8 mouse cellular contexts compared by ENCODE assay signal in genomic region chr3:87617811-87618130, GRCm38 (mm10). TPM values are rescaled to one million over a fixed set of nuclear protein-coding genes. Genes with fewer than 3 reads are reported as not detected.
A peak's percentile ranks its signal among the peaks of the same experiment; 100 is the strongest.
DNase-seq lines count a peak whose midpoint lies in the region; ATAC-seq and TF ChIP-seq lines count a peak whose summit lies in the region.

No protein-coding gene starts in this region.

- ATAC-seq in erythroblast, adult 5-6 weeks (replicated peaks; ENCODE audit: low FRiP score, poor library complexity, severe bottlenecking): no peak
- ATAC-seq in limb, embryonic 14.5 days (ENCODE audit: low FRiP score, low read depth): no peak
- no peak for ATAC-seq in stomach, postnatal 0 days (ENCODE audit: low FRiP score, low TSS enrichment)
- no peak for ATAC-seq in frontal cortex, adult (ENCODE audit: low TSS enrichment)

- TF ChIP-seq POLR2A in thymus, adult 2 months (IDR thresholded peaks at IDR 0.05; ENCODE audit: control insufficient read depth, extremely low read depth, insufficient read depth, low read length, poor library complexity): no peak
- no peak for TF ChIP-seq POLR2A in limb, embryonic 14.5 days (IDR thresholded peaks at IDR 0.05; ENCODE audit: borderline replicate concordance, extremely low read depth, insufficient read depth, insufficient read length)

- DNase-seq in thymus, adult 2 months: no peak
- no peak for DNase-seq in thymus, postnatal 25 days
- no peak for DNase-seq in limb, embryonic 14.5 days (ENCODE audit: low spot score)
- DNase-seq in stomach, postnatal 0 days (ENCODE audit: low spot score): no peak
- DNase-seq in spleen, postnatal 10 days (ENCODE audit: low spot score in 2 of 2): no peak

- no peak for TF ChIP-seq CTCF in thymus, adult 2 months (IDR thresholded peaks at IDR 0.05; ENCODE audit: borderline replicate concordance, control insufficient read depth, extremely low read depth, insufficient read depth, low read length, poor library complexity)
- TF ChIP-seq CTCF in stomach, postnatal 0 days (IDR thresholded peaks at IDR 0.05; ENCODE audit: low read depth): no peak

- 2% methylated on average over 6 of the region's 6 CpGs for WGBS in thymus, adult 2 months
- under 1% methylated on average over 6 of the region's 6 CpGs for WGBS in limb, embryonic 14.5 days
- 1% methylated on average over 6 of the region's 6 CpGs for WGBS in stomach, postnatal 0 days

- no peaks in the 10 kb centered on the region for H3K9me3 ChIP-seq in erythroblast, embryonic 14.5 days (ENCODE audit: control insufficient read depth, low read length)
- no peaks in the 10 kb centered on the region for H3K9me3 ChIP-seq in limb, embryonic 14.5 days (ENCODE audit: control insufficient read depth, low read length)
- no peaks in the 10 kb centered on the region for H3K9me3 ChIP-seq in stomach, postnatal 0 days (ENCODE audit: control insufficient read depth, low read length)

- peaks cover 38% of the 10 kb centered on the region for H3K27me3 ChIP-seq in erythroblast, embryonic 14.5 days (ENCODE audit: control insufficient read depth)
- no peaks in the 10 kb centered on the region for H3K27me3 ChIP-seq in thymus, adult 2 months (ENCODE audit: control insufficient read depth, insufficient read depth, low read length)
- no peaks in the 10 kb centered on the region for H3K27me3 ChIP-seq in limb, embryonic 14.5 days (ENCODE audit: control insufficient read depth, insufficient read depth, low read length)
- no peaks in the 10 kb centered on the region for H3K27me3 ChIP-seq in stomach, postnatal 0 days (ENCODE audit: control insufficient read depth, insufficient read depth, low read length)

- no peak for TF ChIP-seq EP300 in stomach, postnatal 0 days (optimal IDR thresholded peaks at IDR 0.05)

- H3K4me1 ChIP-seq in erythroblast, embryonic 14.5 days (ENCODE audit: control insufficient read depth): peaks cover 13% of the 10 kb centered on the region
- H3K4me1 ChIP-seq in thymus, adult 2 months (replicated peaks; ENCODE audit: control insufficient read depth, insufficient read depth, low read length): peaks cover 17% of the 10 kb centered on the region
- peaks cover 34% of the 10 kb centered on the region for H3K4me1 ChIP-seq in limb, embryonic 14.5 days (ENCODE audit: control insufficient read depth, insufficient read depth, low read length)
- peaks cover 4% of the 10 kb centered on the region; the same call in 1 of the 2 replicates for H3K4me1 ChIP-seq in stomach, postnatal 0 days (replicated peaks; ENCODE audit: control insufficient read depth, insufficient read depth)

- no peaks in the 10 kb centered on the region for H3K36me3 ChIP-seq in erythroblast, embryonic 14.5 days (ENCODE audit: control insufficient read depth)
- H3K36me3 ChIP-seq in thymus, adult 2 months (ENCODE audit: control insufficient read depth, insufficient read depth, low read length): no peaks in the 10 kb centered on the region
- H3K36me3 ChIP-seq in limb, embryonic 14.5 days (ENCODE audit: control insufficient read depth, insufficient read depth, low read length): no peaks in the 10 kb centered on the region
- H3K36me3 ChIP-seq in stomach, postnatal 0 days (ENCODE audit: control insufficient read depth, insufficient read depth, low read length): no peaks in the 10 kb centered on the region

- peak overlapping the region; percentile 94 for H3K4me2 ChIP-seq in limb, embryonic 14.5 days (replicated peaks; ENCODE audit: low read depth, low read length, severe bottlenecking)
- peak overlapping the region; percentile 89 for H3K4me2 ChIP-seq in stomach, postnatal 0 days (replicated peaks; ENCODE audit: low read depth)

- no peak overlapping the region for H3K27ac ChIP-seq in thymus, adult 2 months (ENCODE audit: control insufficient read depth, insufficient read depth, low read length)
- H3K27ac ChIP-seq in limb, embryonic 14.5 days (replicated peaks; ENCODE audit: low read depth, low read length): peak overlapping the region; percentile 93
- H3K27ac ChIP-seq in stomach, postnatal 0 days (replicated peaks): peak overlapping the region; percentile 95

- H3K4me3 ChIP-seq in erythroblast, embryonic 14.5 days (replicated peaks): peak overlapping the region; percentile 75
- peak overlapping the region; percentile 64 for H3K4me3 ChIP-seq in thymus, adult 2 months (ENCODE audit: control insufficient read depth, insufficient read depth, low read length)
- peak overlapping the region; percentile 81 for H3K4me3 ChIP-seq in limb, embryonic 14.5 days (replicated peaks; ENCODE audit: low read length)
- peak overlapping the region; percentile 80 for H3K4me3 ChIP-seq in stomach, postnatal 0 days (ENCODE audit: low read depth, low read length)

- H3K9ac ChIP-seq in limb, embryonic 14.5 days (ENCODE audit: low read depth, low read length, severe bottlenecking): peak overlapping the region; percentile 90
- peak overlapping the region; percentile 93 for H3K9ac ChIP-seq in stomach, postnatal 0 days (ENCODE audit: low read length)

RNA-seq across cellular contexts. Expression of gene Arhgef11, which starts 0.4 kb away (rescaled TPM):
- 0.03 and 0.07 TPM in 2 replicates for polyA plus RNA-seq in erythroblast, embryonic 14.5 days (2012)
- total RNA-seq in erythroblast, adult 5-6 weeks (2015; ENCODE audit: low replicate concordance): 1.9 and 4.4 TPM in 2 replicates
- 2.2 and 2.8 TPM in 2 replicates for total RNA-seq in erythroblast, adult 5-6 weeks (2017; ENCODE audit: low replicate concordance)
- 32.1 and 37.0 TPM in 2 replicates for polyA plus RNA-seq in thymus, adult 2 months (2012; rRNA removed)
- 28.2 and 36.4 TPM in 2 replicates for polyA plus RNA-seq in limb, embryonic 14.5 days (2012; rRNA removed)
- 16.1 and 19.0 TPM in 2 replicates for polyA plus RNA-seq in limb, embryonic 14.5 days (2014; fragmentation: Nextera tagmentation; extraction: Ambion mirVana)
- 5.9 and 6.1 TPM in 2 replicates for polyA plus RNA-seq in stomach, postnatal 0 days (2015; fragmentation: Nextera tagmentation; extraction: Ambion mirVana)
